Mouse (Mus musculus): ENCODE results near the gene Klhl29.

DNA sequence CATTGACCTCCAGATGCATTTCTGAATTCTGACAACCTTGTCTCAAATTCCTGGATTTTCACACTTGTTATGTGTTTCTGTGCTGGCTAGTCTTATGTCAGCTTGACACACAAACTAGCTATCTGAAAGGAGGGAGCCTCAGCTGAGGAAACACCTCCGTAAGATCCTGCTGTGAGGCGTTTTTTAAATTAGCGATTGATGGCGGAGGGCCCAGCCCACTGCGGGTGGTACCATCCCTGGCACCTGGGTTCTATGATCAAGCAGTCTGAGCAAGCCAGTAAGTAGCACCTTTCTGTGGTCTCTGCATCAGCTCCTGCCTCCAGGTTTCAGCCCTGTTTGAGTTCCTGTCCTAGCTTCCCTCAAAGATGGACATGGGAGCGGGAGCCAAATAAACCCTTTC is 131.6 kb downstream of the Klhl29 start:
- TF ChIP-seq CTCF (IDR thresholded peaks at IDR 0.05; ENCODE audit: low read depth, low read length) (no peak), POLR2A (IDR thresholded peaks at IDR 0.05; ENCODE audit: borderline replicate concordance, low read depth, low read length) (no peak)
